Mouse (Mus musculus): Measurements from ENCODE around the gene BC147527. TPM values are rescaled to one million over a fixed set of nuclear protein-coding genes. Genes with fewer than 3 reads are reported as not detected.
"Not testable (repeated sequence)": the region's sequence is repeated elsewhere in the genome, so short reads cannot be mapped to it uniquely, and the experiment has no call there.

BC147527 gene
- total and polyA plus RNA-seq, 3 experiments, result 0.08 TPM; not detected in 2

DNA sequence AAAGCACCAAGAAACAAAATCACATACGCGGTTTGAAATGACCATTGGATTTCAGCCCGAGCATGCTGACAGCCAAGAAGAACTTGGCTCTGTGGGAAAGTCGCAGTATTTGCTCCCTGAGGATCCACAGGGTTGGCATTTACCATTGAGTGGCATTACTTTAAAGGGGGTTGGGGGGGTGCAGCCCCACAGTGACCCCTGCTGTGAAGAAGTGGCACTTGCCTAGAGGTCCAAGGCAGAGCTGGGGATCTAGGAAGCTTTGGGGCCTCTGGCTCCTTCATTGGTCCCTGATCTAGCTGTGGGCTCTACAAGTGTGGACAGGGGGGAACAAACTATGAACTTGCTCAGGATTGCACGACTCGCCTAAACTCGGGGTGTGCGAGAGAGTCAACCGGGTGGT, 21.4 kb upstream of the BC147527 start:
- no peak for DNase-seq
- Histone ChIP-seq H3K27me3 (ENCODE audit: control insufficient read depth, insufficient read depth, low read length) (no peaks in the 10 kb centered on the region), H3K36me3 (ENCODE audit: control insufficient read depth, insufficient read depth, low read length) (no peaks in the 10 kb centered on the region), H3K27ac (no peak overlapping the region), H3K9ac (ENCODE audit: low read depth, low read length) (no peak overlapping the region), H3K4me3 (no peak overlapping the region), H3K79me2 (replicated peaks; ENCODE audit: control insufficient read depth, insufficient read depth, low read length) (no peaks in the 10 kb centered on the region), H3K4me1 (ENCODE audit: control insufficient read depth, insufficient read depth, low read length) (no peaks in the 10 kb centered on the region)
- WGBS, result 82% methylated on average over 9 of the region's 9 CpGs
- intact Hi-C loops (cut with DNase I), result no loop called here
- TF ChIP-seq POLR2A (IDR thresholded peaks at IDR 0.05; ENCODE audit: insufficient read depth, low read depth, low read length), result no peak

DNA sequence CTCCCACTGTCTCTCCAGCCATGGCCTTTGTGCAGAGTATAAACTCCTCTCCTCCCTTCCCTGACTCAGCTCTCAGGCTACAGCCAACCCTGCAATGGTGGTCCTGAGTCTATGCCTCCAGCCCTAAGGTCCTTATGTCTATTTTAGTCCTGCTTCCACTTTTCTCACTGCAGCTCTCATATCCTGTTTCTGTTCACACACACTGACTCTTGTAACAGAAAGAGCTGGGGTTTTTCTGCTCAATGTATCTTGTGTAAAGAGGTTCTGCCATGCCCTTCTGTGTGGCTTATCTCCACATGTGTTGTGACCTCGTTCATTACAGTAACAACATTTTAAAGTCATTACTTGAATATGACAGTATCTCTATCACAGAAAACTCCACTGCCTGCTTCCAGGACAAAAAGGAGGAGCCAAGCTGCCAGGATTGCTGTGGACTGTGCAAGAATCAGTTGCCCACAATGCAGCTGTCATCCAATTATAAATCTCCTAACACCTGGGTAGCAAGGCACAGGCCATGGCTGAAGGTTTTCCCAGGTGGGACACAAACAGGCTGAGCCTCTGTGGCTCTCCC, 783 bp upstream of the BC147527 start:
- H3K36me3 ChIP-seq (ENCODE audit: control insufficient read depth, insufficient read depth, low read length), result no peaks in the 10 kb centered on the region
- WGBS, result 22% methylated on average over 1 of the region's 1 CpGs
- H3K4me3 ChIP-seq, result no peak overlapping the region
- H3K27me3 ChIP-seq (ENCODE audit: control insufficient read depth, insufficient read depth, low read length), result no peaks in the 10 kb centered on the region
- TF ChIP-seq POLR2A (IDR thresholded peaks at IDR 0.05; ENCODE audit: insufficient read depth, low read depth, low read length) (no peak), CTCF (IDR thresholded peaks at IDR 0.05) (no peak), EP300 (IDR thresholded peaks at IDR 0.05; ENCODE audit: insufficient read depth, low read depth, low read length) (no peak)
- no peak overlapping the region for H3K9ac ChIP-seq (ENCODE audit: low read depth, low read length)
- no peak for DNase-seq
- no peak overlapping the region for H3K27ac ChIP-seq
- intact Hi-C loops (cut with DNase I), result no loop called here
- H3K79me2 ChIP-seq (replicated peaks; ENCODE audit: control insufficient read depth, insufficient read depth, low read length), result no peaks in the 10 kb centered on the region
- no peaks in the 10 kb centered on the region for H3K4me1 ChIP-seq (ENCODE audit: control insufficient read depth, insufficient read depth, low read length)

GRCm38 (mm10) chr13:120300853-120301252, 661 bp downstream of the BC147527 start:
- intact Hi-C loops (cut with DNase I), result no loop called here
- no peak overlapping the region for H3K9ac ChIP-seq (ENCODE audit: low read depth, low read length)
- H3K4me1 ChIP-seq (ENCODE audit: control insufficient read depth, insufficient read depth, low read length), result no peaks in the 10 kb centered on the region
- H3K36me3 ChIP-seq (ENCODE audit: control insufficient read depth, insufficient read depth, low read length), result no peaks in the 10 kb centered on the region
- DNase-seq, result no peak
- TF ChIP-seq EP300 (IDR thresholded peaks at IDR 0.05; ENCODE audit: insufficient read depth, low read depth, low read length), result no peak
- TF ChIP-seq CTCF (IDR thresholded peaks at IDR 0.05), result no peak
- no peak for TF ChIP-seq POLR2A (IDR thresholded peaks at IDR 0.05; ENCODE audit: insufficient read depth, low read depth, low read length)
- WGBS, result 59% methylated on average over 4 of the region's 4 CpGs
- no peaks in the 10 kb centered on the region for H3K27me3 ChIP-seq (ENCODE audit: control insufficient read depth, insufficient read depth, low read length)
- no peaks in the 10 kb centered on the region for H3K79me2 ChIP-seq (replicated peaks; ENCODE audit: control insufficient read depth, insufficient read depth, low read length)
- H3K4me3 ChIP-seq, result no peak overlapping the region
- H3K27ac ChIP-seq, result no peak overlapping the region

DNA sequence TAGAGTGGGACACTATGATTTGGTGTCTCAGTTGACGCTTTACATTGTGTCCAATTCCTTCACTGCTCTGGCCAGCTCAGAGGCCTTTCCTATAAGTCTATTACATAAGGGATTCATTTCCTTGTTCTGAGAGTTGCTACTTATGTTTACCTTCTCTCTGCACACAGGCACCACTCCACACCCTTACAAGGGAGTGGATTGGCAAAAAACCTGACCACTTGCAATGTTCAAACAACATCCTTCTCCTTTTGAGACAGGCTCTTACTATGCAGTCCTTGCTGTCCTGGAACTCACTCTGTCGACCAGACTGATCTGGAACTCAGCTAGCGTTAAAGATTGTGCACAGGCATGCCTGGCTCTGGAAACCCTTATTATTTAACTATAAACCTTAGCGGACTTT, 10.6 kb downstream of the BC147527 start:
- Histone ChIP-seq H3K4me3 (no peak overlapping the region), H3K27ac (no peak overlapping the region), H3K36me3 (ENCODE audit: control insufficient read depth, insufficient read depth, low read length) (no peaks in the 10 kb centered on the region), H3K27me3 (ENCODE audit: control insufficient read depth, insufficient read depth, low read length) (no peaks in the 10 kb centered on the region), H3K9ac (ENCODE audit: low read depth, low read length) (no peak overlapping the region), H3K4me1 (ENCODE audit: control insufficient read depth, insufficient read depth, low read length) (no peaks in the 10 kb centered on the region), H3K79me2 (replicated peaks; ENCODE audit: control insufficient read depth, insufficient read depth, low read length) (no peaks in the 10 kb centered on the region)
- TF ChIP-seq CTCF (IDR thresholded peaks at IDR 0.05), result no peak
- no peak for TF ChIP-seq EP300 (IDR thresholded peaks at IDR 0.05; ENCODE audit: insufficient read depth, low read depth, low read length)
- TF ChIP-seq POLR2A (IDR thresholded peaks at IDR 0.05; ENCODE audit: insufficient read depth, low read depth, low read length), result no peak
- intact Hi-C loops (cut with DNase I), result no loop called here
- DNase-seq, result no peak
- 66% methylated on average over 4 of the region's 4 CpGs for WGBS

DNA sequence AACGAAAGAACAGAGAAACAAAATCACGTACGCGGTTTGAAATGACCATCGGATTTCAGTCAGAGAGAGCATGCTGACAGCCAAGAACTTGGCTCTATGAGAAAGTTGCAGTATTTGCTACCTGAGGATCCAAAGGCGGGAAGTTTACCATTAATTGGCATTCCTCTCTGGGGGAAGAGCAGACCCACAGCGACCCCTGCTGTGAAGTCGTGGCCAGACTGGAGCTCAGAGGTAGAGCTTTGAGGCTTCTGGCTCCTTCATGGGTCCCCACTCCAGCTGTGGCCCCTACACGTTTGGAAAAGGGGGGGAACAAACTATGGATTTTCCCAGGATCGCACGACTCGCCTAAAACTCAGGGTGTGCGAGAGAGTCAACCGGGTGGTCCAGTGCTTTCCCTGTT, 13.4 kb downstream of the BC147527 start:
- no peak overlapping the region for H3K27ac ChIP-seq
- H3K79me2 ChIP-seq (replicated peaks; ENCODE audit: control insufficient read depth, insufficient read depth, low read length), result no peaks in the 10 kb centered on the region
- no peak for DNase-seq
- 44% methylated on average over 14 of the region's 14 CpGs for WGBS
- intact Hi-C loops (cut with DNase I), result no loop called here
- H3K27me3 ChIP-seq (ENCODE audit: control insufficient read depth, insufficient read depth, low read length), result no peaks in the 10 kb centered on the region
- H3K9ac ChIP-seq (ENCODE audit: low read depth, low read length), result no peak overlapping the region
- H3K36me3 ChIP-seq (ENCODE audit: control insufficient read depth, insufficient read depth, low read length), result no peaks in the 10 kb centered on the region
- TF ChIP-seq POLR2A (IDR thresholded peaks at IDR 0.05; ENCODE audit: insufficient read depth, low read depth, low read length) (no peak), EP300 (IDR thresholded peaks at IDR 0.05; ENCODE audit: insufficient read depth, low read depth, low read length) (no peak), CTCF (IDR thresholded peaks at IDR 0.05) (no peak)
- H3K4me3 ChIP-seq, result no peak overlapping the region
- H3K4me1 ChIP-seq (ENCODE audit: control insufficient read depth, insufficient read depth, low read length), result no peaks in the 10 kb centered on the region

GRCm38 (mm10) chr13:120316578-120316977, 16.4 kb downstream of the BC147527 start, which contains the start of gene Tcstv3:
Gene Tcstv3, plus strand, starts transcription at chr13:120316878.
- H3K4me3 ChIP-seq; H3K9ac ChIP-seq (ENCODE audit: low read depth, low read length); H3K27ac ChIP-seq; H3K4me1 ChIP-seq (ENCODE audit: control insufficient read depth, insufficient read depth, low read length); intact Hi-C loops (cut with DNase I); DNase-seq; H3K79me2 ChIP-seq (replicated peaks; ENCODE audit: control insufficient read depth, insufficient read depth, low read length); H3K36me3 ChIP-seq (ENCODE audit: control insufficient read depth, insufficient read depth, low read length); H3K27me3 ChIP-seq (ENCODE audit: control insufficient read depth, insufficient read depth, low read length): not testable (repeated sequence)
- 57% methylated on average over 3 of the region's 3 CpGs for WGBS
